Mouse (Mus musculus) C2C12 (cell line): Measurements from ENCODE around the gene Irf3.

Source experiments
- CEBPB ChIP-seq: IDR thresholded peaks from one replicate; pipeline ENCODE4 v1.6.1; 2011; ENCODE audit warnings: low read depth, mild to moderate bottlenecking, control low read depth, moderate library complexity
- CTCF ChIP-seq: IDR thresholded peaks from one replicate; pipeline ENCODE4 v1.5.1; 2011; ENCODE audit not compliant: control insufficient read depth, insufficient read depth, insufficient read length
- FOSL1 ChIP-seq: IDR thresholded peaks from one replicate; pipeline ENCODE4 v1.8.0; 2011; ENCODE audit warnings: mild to moderate bottlenecking, low read length; ENCODE audit not compliant: poor library complexity, insufficient read depth, severe bottlenecking
- MAX ChIP-seq: IDR thresholded peaks from one replicate; pipeline ENCODE4 v1.6.1; 2011; ENCODE audit warnings: mild to moderate bottlenecking, control low read depth
- MYOG ChIP-seq: IDR thresholded peaks from one replicate; pipeline ENCODE4 v1.6.1; 2011; ENCODE audit not compliant: control insufficient read depth, insufficient read length; ENCODE audit errors: extremely low read depth

GRCm38 (mm10) chr7:45015344-45015956 is 18.0 kb downstream of the Irf3 start:
- no peak for TF ChIP-seq CTCF
- no peak for TF ChIP-seq MAX
- TF ChIP-seq FOSL1: no peak
- TF ChIP-seq MYOG: no peak
- TF ChIP-seq CEBPB: no peak
